Mouse (Mus musculus): ENCODE results near the gene Itgae. TPM values are rescaled to one million over a fixed set of nuclear protein-coding genes. Genes with fewer than 3 reads are reported as not detected.
"Not testable (repeated sequence)": the region's sequence is repeated elsewhere in the genome, so short reads cannot be mapped to it uniquely, and the experiment has no call there.

Itgae gene
- polyA plus RNA-seq, 1 experiment: 9.7 TPM

GRCm38 (mm10) chr11:73092877-73093276, 2.5 kb downstream of the Itgae start:
- Histone ChIP-seq H3K27ac (ENCODE audit: insufficient read depth, low read depth, low read length) (peak overlapping the region; percentile 48; the same call in 1 of the 2 replicates), H3K27me3 (ENCODE audit: control insufficient read depth, insufficient read depth, low read length) (no peaks in the 10 kb centered on the region), H3K4me3 (ENCODE audit: low read depth, low read length) (peak overlapping the region; percentile 33; the same call in 1 of the 2 replicates), H3K36me3 (ENCODE audit: control insufficient read depth, insufficient read depth, low read length) (no peaks in the 10 kb centered on the region), H3K4me1 (ENCODE audit: control insufficient read depth, insufficient read depth, insufficient read length, low read length) (no peaks in the 10 kb centered on the region)
- TF ChIP-seq POLR2A (IDR thresholded peaks at IDR 0.05; ENCODE audit: low read depth, low read length) (no peak), CTCF (IDR thresholded peaks at IDR 0.05; ENCODE audit: extremely low read depth, insufficient read length, insufficient replicate concordance, low read depth, low read length) (no peak)
- 60% methylated on average over 7 of the region's 7 CpGs for WGBS

- peak overlapping the region; percentile 16; the same call in 1 of the 2 replicates for H3K27ac ChIP-seq (ENCODE audit: insufficient read depth, low read depth, low read length)
- H3K4me3 ChIP-seq (ENCODE audit: low read depth, low read length): no peak overlapping the region
- H3K36me3 ChIP-seq (ENCODE audit: control insufficient read depth, insufficient read depth, low read length): no peaks in the 10 kb centered on the region
- TF ChIP-seq POLR2A (IDR thresholded peaks at IDR 0.05; ENCODE audit: low read depth, low read length) (no peak), CTCF (IDR thresholded peaks at IDR 0.05; ENCODE audit: extremely low read depth, insufficient read length, insufficient replicate concordance, low read depth, low read length) (no peak)
- no peaks in the 10 kb centered on the region for H3K27me3 ChIP-seq (ENCODE audit: control insufficient read depth, insufficient read depth, low read length)
- WGBS: 63% methylated on average over 11 of the region's 11 CpGs
- H3K4me1 ChIP-seq (ENCODE audit: control insufficient read depth, insufficient read depth, insufficient read length, low read length): no peaks in the 10 kb centered on the region
Observed at GRCm38 (mm10) chr11:73094231-73094995, 4.0 kb downstream of the Itgae start.

DNA sequence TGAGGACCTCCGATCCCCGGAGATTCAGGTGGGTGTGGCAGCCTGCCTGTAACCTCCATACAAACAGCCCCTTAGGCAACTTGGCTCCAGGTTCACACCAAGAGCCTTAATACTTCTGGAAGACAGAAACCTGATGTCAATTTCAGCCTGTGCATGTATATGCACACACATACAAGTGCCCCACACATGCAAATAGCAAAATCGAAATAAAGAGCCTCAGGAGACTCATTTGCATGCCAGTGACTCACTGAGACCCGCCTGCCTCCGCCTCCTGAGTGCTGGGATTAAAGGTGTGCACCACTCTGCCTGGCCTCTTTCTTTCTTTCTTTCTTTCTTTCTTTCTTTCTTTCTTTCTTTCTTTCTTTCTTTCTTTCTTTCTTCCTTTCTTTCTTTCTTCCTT, 8.5 kb downstream of the Itgae start:
- no peaks in the 10 kb centered on the region for H3K27me3 ChIP-seq (ENCODE audit: control insufficient read depth, insufficient read depth, low read length)
- no peak overlapping the region for H3K4me3 ChIP-seq (ENCODE audit: low read depth, low read length)
- H3K4me1 ChIP-seq (ENCODE audit: control insufficient read depth, insufficient read depth, insufficient read length, low read length): no peaks in the 10 kb centered on the region
- H3K36me3 ChIP-seq (ENCODE audit: control insufficient read depth, insufficient read depth, low read length): no peaks in the 10 kb centered on the region
- WGBS: 29% methylated on average over 5 of the region's 5 CpGs
- H3K27ac ChIP-seq (ENCODE audit: insufficient read depth, low read depth, low read length): no peak overlapping the region
- TF ChIP-seq POLR2A (IDR thresholded peaks at IDR 0.05; ENCODE audit: low read depth, low read length): no peak
- TF ChIP-seq CTCF (IDR thresholded peaks at IDR 0.05; ENCODE audit: extremely low read depth, insufficient read length, insufficient replicate concordance, low read depth, low read length): no peak

DNA sequence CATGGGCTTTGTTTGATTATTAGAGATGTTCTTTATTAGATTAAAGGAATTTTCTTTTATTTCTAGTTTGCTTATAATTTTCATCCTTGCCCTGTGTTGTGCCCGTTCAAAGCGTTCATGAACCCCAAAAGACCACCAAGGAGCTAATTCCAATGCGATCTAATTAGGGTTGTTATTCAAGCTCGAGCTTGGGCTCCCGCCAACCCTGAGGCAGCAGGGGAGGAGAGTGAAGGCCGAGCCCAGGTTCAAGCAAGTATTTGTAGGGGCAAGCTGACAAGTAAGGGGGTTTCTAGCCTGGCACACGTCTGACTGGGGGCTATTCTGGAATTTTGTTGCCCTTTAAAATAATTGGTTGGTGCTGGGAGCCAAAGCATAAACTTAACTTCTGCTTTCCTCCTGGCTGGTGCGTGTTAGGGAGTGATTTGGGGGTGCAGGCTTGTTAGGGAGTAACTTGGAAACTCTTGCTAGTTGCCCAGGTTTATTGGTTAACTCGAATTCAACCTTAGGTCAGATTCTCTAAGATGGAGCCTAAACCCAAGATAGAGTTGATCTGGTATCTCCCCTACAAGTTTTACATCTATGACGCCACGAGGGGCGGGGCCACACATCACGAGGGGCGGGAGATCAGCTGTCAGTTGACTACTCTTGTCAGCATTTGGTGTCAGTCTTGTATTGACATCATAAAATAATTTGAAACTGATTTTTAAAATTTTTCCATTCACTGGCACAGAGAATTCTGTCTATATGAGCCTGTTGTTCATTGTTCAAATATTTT, 9.8 kb downstream of the Itgae start:
- H3K4me3 ChIP-seq (ENCODE audit: low read depth, low read length): no peak overlapping the region
- H3K27ac ChIP-seq (ENCODE audit: insufficient read depth, low read depth, low read length): no peak overlapping the region
- no peaks in the 10 kb centered on the region for H3K4me1 ChIP-seq (ENCODE audit: control insufficient read depth, insufficient read depth, insufficient read length, low read length)
- no peaks in the 10 kb centered on the region for H3K36me3 ChIP-seq (ENCODE audit: control insufficient read depth, insufficient read depth, low read length)
- WGBS: 70% methylated on average over 14 of the region's 14 CpGs
- no peak for TF ChIP-seq POLR2A (IDR thresholded peaks at IDR 0.05; ENCODE audit: low read depth, low read length)
- no peak for TF ChIP-seq CTCF (IDR thresholded peaks at IDR 0.05; ENCODE audit: extremely low read depth, insufficient read length, insufficient replicate concordance, low read depth, low read length)
- no peaks in the 10 kb centered on the region for H3K27me3 ChIP-seq (ENCODE audit: control insufficient read depth, insufficient read depth, low read length)

- Histone ChIP-seq H3K36me3 (ENCODE audit: control insufficient read depth, insufficient read depth, low read length) (no peaks in the 10 kb centered on the region), H3K27ac (ENCODE audit: insufficient read depth, low read depth, low read length) (no peak overlapping the region), H3K4me3 (ENCODE audit: low read depth, low read length) (no peak overlapping the region), H3K4me1 (ENCODE audit: control insufficient read depth, insufficient read depth, insufficient read length, low read length) (no peaks in the 10 kb centered on the region), H3K27me3 (ENCODE audit: control insufficient read depth, insufficient read depth, low read length) (no peaks in the 10 kb centered on the region)
- WGBS: 70% methylated on average over 4 of the region's 4 CpGs
- no peak for TF ChIP-seq CTCF (IDR thresholded peaks at IDR 0.05; ENCODE audit: extremely low read depth, insufficient read length, insufficient replicate concordance, low read depth, low read length)
- no peak for TF ChIP-seq POLR2A (IDR thresholded peaks at IDR 0.05; ENCODE audit: low read depth, low read length)
Observed at GRCm38 (mm10) chr11:73101308-73101707, 10.9 kb downstream of the Itgae start.

GRCm38 (mm10) chr11:73105246-73105645, 14.9 kb downstream of the Itgae start:
- Histone ChIP-seq H3K27ac (ENCODE audit: insufficient read depth, low read depth, low read length) (no peak overlapping the region), H3K36me3 (ENCODE audit: control insufficient read depth, insufficient read depth, low read length) (no peaks in the 10 kb centered on the region), H3K4me3 (ENCODE audit: low read depth, low read length) (no peak overlapping the region)

DNA sequence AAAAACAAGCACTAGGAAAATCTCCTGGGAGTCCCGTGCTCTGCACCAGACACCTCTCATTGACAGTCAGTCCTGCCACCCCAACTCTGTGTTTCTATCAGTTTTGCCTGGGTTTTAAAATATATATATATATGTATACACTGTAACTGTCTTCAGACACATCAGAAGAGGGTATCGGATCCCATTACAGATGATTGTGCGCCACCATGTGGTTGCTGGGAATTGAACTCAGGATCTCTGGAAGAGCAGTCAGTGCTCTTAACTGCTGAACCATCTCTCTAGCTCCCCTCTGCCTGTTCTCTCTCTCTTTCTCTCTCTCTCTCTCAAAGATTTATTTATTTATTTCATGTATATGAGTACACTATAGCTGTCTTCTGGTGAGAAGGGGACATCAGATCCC, 17.0 kb downstream of the Itgae start:
- WGBS: 38% methylated on average over 3 of the region's 3 CpGs
- not testable (repeated sequence) for H3K36me3 ChIP-seq (ENCODE audit: control insufficient read depth, insufficient read depth, low read length); H3K27me3 ChIP-seq (ENCODE audit: control insufficient read depth, insufficient read depth, low read length); H3K4me3 ChIP-seq (ENCODE audit: low read depth, low read length); H3K4me1 ChIP-seq (ENCODE audit: control insufficient read depth, insufficient read depth, insufficient read length, low read length); H3K27ac ChIP-seq (ENCODE audit: insufficient read depth, low read depth, low read length)

More at GRCm38 (mm10) chr11:73105246-73105645, 14.9 kb downstream of the Itgae start:
- WGBS: 50% methylated on average over 3 of the region's 3 CpGs
- Histone ChIP-seq H3K4me1 (ENCODE audit: control insufficient read depth, insufficient read depth, insufficient read length, low read length) (no peaks in the 10 kb centered on the region), H3K27me3 (ENCODE audit: control insufficient read depth, insufficient read depth, low read length) (no peaks in the 10 kb centered on the region)
- no peak for TF ChIP-seq CTCF (IDR thresholded peaks at IDR 0.05; ENCODE audit: extremely low read depth, insufficient read length, insufficient replicate concordance, low read depth, low read length)
- no peak for TF ChIP-seq POLR2A (IDR thresholded peaks at IDR 0.05; ENCODE audit: low read depth, low read length)

All from small intestine, adult 2 months (tissue).